Mouse (Mus musculus) ES-CJ7 (cell line): ENCODE measurements at regions not wholly inside any gene's neighbourhood (a gene's known extent, or its start where the extent isn't known, plus 50 kb on each side); places are given as distances from the start of the nearest gene placed in this dataset.

Experiments used
- DNase-seq: peaks from one replicate; pipeline ENCODE4 v3.0.0; 2011; ENCODE audit warnings: low read depth, low spot score

DNA sequence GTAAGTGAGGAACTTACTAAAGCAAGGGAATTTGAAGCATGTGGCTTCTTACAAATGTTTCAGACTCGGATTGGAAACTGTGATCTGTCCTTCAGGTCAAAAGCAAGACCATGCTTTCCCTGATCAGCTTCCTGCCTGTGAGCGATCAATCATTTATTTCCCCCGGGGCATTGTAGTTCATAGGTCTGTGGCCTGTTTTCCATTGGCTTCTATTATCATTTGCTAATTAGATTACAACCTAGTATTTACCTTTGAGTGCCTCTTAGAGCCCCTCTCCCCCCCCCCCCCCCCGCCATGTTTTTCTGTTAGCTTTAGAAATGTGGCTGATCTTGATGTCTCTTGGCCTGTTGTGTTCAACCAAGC lies 634.1 kb downstream of the Epha4 start:
- DNase-seq = no peak

DNA sequence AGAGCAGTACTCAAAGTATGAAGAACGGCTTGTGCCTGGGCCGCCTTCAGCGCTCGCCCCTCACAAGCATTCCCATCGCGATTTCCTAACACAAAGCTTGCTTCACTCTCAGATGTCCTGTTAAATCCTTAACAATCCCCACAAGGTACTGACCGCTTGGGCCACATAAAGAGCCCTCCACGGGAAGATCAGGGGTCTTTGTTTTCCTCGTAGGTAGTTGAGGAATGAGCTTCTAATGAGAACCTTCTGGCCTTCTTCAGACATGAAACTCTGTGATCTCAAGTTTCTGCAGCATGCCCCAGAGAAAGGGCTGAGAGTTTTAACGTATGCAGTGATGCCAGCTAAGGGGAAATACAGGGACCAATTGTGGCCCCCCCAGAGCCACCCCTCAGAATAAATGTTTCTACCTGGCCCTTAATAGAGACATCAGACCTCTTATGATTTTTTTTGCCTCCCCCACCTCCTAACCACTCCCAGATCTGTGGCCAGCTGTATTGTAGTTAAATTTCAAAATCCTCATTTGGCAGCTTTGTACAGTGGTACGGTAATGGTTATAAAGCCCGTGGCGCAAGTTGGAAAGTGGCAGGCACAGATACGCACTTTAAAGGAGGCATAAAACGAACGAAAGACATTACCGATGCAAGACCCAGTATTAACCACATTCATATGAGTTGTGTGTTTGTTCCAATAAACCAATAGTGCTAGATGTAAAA lies 618.6 kb downstream of the Epha4 start:
- DNase-seq = no peak

DNA sequence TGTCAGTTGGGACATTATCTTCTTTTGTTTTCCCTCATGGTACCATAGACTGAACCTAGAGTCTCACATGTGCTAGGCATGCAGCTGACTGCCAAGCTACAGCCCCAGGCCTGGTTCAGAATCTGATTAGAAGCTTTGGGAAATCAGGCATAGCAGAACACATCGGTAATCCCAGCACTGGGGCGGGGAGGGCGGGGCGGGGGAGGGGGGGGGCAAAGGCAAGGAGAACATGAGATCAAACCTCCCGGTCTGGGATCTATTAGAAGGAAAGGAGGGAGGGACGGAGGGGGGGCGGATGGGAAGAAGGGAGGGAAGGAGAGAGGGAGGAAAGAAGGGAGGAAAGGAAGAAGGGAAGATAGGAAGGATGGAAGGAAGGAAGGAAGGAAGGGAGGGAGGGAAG lies 617.5 kb downstream of the Epha4 start:
- no peak for DNase-seq

DNA sequence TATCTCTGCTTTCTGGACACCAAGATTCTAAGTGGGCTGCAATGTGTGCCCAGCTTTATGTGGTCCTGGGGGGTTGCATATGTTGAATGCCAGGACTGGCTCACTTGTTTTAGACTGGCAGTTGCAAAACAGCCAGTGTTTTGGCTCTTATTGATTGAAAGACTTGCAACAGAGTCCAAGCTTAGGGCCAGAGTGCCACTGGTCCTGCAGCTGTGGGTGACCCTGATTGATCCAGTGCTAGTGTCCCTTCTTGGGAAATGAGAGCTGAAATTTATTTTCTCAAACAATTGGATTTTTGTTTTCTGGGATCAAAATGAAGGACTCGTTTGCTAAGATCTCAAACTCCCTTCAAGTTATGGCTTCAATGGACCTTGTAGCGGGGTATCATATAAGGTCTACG lies 603.4 kb downstream of the Epha4 start:
- DNase-seq = no peak

DNA sequence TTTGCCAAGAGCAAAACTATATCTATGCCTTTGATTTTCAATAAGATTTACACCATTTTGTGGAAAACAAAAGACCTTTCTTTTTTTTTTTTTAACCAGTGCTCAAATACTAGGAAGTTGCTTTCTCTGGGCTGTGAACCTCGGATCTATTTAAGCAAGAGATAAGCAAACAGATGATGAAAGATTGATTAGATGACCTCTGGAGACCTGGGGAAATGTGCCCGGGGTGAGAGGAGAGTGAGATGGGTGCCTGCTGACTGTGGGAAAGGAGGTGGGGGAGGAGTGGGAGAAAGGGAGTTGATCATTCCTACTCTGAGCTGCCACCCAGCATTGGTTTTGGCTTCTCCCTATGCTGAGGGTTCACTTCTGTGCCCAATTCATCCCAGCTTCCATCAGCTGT lies 595.3 kb downstream of the Epha4 start:
- no peak for DNase-seq

DNA sequence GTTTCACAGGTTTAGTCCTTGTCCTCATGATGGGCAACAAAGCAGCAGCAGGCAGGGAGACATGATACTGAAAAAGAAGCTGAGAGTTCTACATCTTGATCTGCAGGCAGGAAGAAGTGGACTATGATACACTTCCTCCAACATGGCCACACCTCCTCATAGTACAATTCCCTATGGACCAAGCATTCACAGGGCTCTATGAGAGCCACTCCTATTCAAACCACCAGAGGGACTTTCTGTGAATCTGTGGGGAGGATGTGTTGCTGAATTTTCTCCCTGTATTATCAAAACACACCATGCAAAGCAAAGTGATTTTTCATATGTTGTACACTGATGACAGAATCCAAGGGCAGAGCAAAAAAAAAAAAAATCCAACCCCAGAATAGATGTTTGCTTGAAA lies 594.3 kb downstream of the Epha4 start:
- no peak for DNase-seq

DNA sequence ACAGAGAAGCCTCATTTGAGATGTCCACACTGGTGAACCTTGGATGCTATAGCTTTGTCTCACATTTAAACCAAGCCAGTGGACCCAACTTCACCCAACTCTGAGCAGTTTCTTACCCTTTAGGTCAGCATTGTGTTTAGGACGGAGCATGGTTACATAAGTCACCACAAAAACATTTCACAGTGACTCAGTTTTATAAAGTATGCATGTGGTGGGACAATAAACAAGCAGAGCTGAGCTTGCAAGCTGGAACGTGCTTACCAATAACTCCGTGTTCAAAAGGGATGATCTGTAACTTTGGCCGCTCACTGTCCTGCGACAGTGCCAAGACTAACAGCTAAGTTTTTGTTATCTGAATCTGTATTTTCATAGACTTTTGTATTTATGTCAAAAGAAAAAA lies 587.8 kb downstream of the Epha4 start:
- DNase-seq = no peak

DNA sequence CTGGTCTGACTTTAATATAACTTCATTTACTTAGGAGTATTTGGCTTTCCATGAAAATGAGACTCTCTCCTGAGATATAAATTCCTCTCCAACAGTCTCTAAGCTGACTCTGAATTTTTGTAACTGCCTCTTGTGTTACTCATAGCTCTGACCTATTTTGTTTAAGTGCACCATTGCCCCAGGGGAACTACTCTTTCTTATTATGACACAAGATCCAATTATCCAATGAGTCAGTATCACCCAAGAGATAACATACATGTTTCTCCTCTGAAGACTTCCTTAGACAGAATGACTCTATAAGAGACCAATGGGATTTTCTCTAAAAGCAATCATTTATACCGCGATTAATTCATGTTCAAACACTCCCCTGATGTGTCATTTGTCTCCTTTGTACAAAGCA lies 586.9 kb downstream of the Epha4 start:
- DNase-seq = no peak

DNA sequence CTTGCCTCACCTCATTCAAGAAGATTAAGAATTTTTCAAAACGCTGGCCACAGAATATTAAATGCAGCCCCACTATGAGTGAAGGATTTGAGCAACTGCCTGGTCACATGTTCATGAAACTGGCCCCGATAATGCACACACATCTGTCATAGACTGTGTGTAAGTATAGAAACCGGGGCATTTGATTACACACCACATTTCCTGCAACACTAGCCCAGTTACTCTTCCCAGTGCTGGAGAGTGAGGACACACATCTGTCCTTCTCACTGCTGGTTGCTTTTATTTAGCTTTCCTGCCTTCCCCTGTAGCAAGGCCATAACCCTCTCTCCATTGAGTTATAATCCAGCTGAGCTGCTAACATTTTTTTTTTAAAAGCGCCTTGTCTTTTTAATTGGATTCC lies 581.4 kb downstream of the Epha4 start:
- DNase-seq = no peak

DNA sequence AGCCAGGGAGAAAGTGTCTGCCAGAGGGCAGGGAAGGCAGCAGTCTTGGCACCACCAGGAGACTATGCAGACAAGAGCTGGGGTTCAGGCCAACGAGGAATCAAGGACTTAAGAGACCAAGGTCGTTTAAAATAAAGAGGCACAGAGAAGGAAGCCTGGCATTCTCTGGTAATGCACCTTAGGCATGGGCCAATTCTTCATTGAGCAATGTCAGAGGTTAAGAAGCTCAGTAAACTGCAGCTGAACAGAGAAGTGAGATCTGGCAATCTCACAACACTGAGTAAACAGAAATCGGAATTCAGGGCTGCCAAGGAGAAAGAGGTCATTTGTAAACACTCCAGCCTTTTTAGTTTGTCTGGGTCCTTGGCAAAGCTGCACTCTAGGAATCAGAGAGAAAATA lies 572.2 kb downstream of the Epha4 start:
- no peak for DNase-seq

DNA sequence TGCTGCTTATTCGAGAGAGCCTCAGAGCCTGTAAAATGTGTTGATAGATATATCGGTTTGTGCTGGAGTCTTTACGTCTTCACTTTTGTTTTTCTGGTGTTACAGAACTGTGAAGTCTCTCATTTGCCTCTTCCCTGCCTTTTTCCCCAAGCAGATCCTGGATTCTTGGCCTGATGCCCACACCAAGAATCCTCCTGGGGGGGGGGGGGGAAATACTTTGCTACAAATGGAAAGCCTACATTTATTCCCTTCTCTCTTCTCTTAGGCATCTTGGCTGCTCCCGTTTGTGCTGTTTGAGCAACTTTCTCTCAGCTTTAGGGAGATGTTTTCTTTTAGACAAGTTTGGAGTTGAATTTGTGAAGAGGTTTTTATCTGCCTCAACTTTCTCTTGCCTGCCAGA lies 570.8 kb downstream of the Epha4 start:
- DNase-seq = no peak

DNA sequence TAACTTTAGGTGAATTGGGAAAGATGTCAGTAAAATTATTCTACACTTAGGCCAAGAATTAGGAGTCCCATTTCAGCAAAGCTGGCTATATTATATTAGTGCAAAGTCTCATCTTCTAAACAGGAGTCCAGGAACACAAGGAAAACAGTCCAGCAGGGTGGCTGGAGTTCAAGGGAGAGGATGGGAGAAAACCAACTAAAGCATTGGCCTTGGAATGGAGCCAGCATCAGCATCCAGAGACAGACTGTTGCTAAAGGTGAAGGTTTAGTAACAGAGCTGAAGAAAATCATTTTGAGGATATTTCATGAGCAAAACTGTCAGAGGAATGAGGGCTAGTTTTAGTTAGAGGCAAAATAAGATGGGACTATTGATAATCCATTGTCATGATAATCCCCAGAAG lies 559.9 kb downstream of the Epha4 start:
- DNase-seq = no peak

DNA sequence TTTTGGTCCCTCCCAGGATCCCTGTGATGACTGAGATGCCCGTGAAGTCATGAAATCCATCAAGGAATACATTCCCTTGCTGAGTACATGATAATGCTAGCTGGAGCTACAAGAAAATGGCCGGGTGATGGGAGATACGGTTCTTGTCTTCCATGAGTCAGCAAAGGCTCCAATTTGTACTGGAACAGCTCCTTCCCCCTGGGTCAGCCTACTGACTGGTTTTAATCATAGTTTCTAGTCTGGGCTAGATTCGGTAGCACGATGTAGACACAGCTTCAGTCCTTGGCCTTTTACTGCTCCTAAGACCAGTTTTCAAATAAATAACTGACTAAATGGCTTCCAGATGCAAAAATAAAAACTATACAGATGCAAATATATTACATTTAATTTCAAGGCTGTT lies 557.5 kb downstream of the Epha4 start:
- no peak for DNase-seq

DNA sequence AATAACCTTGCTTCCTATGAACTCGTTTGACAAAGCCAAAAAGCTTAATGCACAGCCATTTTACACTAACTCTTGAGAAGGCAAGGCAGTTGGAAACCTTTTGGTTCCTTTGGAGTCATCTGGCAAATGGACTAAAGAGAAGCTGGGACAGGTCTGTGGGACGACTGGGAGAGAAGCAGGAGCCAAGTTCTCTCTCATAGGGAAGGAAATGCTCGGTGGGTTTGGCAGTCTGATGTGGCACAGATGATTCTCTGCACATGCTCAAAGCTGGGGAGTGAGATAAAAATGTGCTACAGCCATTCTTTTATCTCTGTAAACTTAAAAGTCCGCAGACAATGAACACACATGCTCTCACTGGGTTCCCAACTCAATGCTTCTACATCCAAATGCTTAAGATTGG lies 556.2 kb downstream of the Epha4 start:
- no peak for DNase-seq

DNA sequence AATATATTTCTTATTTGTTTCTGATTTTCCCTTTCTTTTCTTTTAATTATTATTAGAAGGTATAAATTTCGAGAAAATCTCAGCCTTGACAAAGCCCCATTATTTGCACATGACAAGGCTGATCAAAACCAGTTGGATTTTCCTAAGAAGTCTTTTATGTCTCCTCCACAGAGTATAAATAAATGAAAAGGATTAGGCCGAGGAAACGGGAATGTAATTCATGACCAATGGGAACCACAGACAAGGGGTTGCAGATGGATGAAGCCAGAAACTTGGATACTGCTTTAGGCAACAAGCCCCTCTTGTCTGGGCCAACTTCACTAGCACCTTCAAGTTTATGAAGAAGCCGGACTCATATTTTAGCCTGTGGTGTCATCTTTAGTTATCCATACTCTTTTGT lies 542.4 kb downstream of the Epha4 start:
- no peak for DNase-seq

DNA sequence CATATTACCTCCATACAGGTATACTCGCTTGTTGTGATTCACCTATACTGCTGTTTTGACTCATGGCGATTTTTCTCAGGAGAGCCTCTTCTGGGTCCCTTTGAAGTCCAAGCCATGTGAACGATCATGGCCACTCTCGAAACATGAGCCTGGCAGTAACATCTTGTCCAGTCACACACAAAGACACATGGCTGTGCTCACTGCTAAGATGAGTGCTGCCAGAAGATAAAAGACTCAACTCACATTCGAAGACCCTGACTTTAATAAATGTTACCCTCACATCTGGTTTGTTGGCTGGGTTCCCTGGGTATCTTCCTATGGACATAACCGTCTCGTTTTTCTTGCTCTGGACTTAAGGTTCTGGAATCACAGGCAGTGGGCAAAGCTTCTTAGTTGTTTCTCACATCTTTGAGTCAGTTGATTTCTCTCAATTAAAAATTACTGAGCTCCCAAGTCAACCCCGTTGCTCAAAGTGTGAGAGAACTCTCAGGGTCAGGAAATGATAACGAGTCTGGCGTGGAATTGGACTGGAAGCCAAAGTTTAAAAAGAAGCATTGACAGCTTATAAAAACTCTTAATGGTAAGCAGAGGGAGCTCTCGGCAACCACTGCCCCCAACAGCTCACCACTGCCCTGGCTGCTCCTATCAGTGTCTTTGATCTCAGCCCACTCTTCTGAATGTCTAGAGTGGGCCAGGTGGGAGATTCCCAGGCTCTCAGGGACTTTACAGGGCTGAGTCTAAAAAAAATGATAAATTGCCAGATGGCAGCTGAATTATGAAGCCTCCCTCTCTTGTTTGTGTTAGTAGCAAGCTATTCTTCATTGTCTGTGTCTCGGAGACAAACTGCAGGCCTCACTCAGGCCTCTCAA lies 539.6 kb downstream of the Epha4 start:
- DNase-seq = no peak

DNA sequence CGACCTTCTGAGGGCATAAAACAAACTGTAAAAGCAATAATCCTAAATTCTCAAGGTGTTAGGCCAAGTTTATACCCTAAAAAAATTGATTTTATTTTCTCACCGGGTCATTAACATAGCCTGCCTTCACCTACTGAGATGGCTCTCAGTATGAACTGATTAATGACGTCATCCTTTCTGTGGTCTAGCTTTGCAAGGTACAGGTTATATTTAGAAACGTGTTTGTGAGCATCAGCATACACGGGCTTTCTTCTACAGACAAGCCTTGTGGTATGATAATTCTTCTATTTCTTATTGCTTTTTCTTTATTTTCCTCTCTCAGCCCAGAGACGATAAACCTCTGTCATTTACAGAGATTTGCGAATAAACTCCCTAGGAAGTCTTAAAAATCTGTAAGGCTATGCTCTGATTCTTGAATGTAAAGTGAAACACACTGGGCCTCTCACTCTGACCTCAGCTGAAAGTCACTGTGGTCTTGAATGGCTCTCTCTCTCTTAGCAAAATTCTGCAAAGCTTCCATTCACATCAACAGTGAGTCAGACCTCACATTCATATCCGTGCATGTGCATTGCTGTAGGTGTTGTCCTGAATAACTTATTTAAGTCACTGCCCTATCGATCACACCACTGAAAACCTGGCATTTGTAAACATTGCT lies 534.3 kb downstream of the Epha4 start:
- DNase-seq = no peak

DNA sequence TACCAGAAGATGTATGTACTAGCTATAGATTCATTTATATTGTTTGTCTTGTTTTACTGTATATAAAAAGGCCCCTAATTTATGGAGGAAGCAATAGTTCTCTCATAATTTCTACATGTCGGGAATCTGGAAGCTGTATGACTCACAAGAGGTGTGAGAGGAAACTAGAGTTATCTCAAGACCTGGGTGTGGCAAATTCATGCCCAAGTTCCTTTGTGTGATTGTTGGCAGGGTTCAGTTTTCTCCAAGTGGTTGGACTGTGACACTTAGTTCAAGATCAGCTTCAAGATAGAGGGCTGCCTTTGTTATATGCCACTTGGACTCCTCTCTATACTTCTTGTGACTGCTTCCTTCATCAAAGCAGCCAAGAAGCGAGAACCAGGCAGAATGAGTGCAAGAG lies 521.1 kb downstream of the Epha4 start:
- DNase-seq = no peak

DNA sequence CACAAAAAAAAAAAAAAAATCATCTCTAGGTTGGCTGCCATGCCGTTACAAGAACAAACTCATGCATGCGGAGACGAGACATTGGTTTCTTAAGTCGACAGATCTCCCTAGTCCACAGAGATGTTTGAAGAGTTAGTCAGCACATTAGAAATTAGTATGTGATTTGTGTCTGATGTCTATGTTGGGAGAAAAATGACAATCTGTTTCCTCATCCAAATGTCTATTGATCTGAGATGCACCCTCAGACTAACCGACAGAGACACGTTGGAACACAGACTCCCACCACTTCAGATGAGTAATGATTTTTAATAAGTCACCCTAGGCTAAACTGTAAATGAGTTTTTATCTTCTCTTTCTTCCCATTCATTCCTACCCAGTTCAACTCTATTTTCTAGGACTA lies 506.9 kb downstream of the Epha4 start:
- DNase-seq = no peak

DNA sequence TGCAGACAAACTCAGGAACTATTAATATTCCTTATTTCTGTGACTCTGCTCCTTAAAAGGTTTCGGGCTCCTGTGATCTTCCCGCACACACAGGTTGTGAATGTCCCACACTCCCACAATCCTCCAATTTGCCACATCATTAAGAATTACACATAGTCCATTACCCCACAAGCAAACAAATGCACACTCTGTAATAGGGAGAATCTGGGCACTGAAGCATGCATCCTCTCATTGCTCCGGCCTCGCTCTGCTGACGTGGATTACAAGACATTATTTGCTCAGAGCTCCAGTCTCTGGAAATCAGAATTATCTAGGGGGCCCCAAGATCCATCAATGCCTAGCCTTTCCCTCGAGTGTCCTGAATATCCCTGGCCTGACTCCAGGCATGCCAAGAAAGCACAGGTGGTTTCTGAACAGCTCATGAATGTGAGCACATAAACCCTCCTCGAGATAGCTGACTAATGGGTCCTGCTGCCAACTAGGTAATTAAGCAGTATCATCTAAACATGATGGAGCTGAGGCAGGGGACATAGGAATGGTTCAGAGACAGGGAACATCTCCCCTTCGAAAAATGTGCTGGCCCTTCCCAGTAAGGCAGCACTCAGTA lies 504.2 kb downstream of the Epha4 start:
- DNase-seq = no peak

DNA sequence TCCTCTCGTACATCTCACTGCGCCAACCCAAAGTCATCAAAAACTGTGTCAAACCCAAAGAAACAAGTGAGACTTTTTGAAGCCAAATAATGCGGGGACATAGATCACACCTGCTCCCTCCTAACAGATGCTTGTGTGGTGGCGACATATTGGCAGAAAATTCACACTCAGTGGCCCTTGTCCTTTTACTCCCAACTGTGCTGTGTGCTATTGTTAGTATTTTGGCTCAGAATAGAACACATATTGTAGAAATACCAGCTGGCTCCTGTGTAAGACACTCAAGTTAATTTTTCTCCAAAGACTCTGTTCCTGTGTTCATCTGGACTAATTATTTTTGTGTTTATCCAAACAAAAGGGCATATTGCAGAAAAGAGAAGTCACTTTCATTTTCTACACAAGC lies 487.2 kb downstream of the Epha4 start:
- DNase-seq = no peak

DNA sequence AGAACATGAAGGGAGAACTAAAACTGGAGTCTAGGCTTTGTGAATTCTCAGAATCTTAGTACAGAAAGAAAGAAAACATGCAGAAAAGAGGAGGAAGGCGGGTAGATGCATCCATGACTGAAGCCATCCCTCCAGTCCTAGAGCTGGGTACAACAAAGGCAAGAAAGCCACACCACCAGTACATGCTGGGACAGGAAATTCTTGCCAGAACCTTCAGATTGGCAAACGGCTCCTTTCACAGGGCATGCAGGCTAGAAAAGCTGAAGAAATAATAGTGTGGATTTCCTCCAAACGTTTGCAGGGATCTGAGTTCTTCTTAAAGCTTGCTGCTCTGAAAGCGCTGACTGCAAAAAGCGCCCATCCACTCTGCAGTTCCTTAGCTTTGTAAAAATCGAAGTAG lies 486.7 kb downstream of the Epha4 start:
- DNase-seq = no peak

DNA sequence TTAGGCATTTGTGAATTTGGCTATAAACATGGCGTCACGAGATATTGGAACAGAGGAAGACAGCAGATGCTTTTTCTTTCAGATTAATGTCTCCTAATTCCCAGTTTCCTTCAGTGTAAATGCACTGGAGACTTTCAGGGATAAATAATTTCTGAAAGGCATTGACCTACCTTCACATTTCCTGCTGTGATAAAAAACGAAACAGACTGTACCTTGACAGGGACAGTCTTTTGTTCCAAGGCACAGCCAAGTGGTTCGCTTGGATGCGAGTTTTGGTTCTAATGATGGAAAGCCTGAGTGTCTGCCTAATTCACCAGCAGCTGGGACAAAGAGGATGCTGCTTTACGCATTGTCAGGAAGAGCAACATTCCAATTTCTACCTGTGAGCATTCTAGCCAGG lies 485.8 kb downstream of the Epha4 start:
- no peak for DNase-seq
